Mouse (Mus musculus): ENCODE measurements at regions not wholly inside any gene's neighbourhood (a gene's known extent, or its start where the extent isn't known, plus 50 kb on each side); places are given as distances from the start of the nearest gene placed in this dataset.

- no peak for ATAC-seq
- no peaks in the 10 kb centered on the region for H3K27me3 ChIP-seq
- no peak for TF ChIP-seq CTCF (IDR thresholded peaks at IDR 0.05)
- DNase-seq (ENCODE audit: low read depth, low spot score), result no peak
- ChIA-PET CTCF (no interaction called here), POLR2A (no interaction called here)
- in situ Hi-C loops (cut with MboI; ENCODE audit: low pct_unique_long_range_greater_than_20kb), result no loop called here
Observed at GRCm38 (mm10) chr3:4544730-4545129, 1205.9 kb upstream of the Gm8797 start.

DNA sequence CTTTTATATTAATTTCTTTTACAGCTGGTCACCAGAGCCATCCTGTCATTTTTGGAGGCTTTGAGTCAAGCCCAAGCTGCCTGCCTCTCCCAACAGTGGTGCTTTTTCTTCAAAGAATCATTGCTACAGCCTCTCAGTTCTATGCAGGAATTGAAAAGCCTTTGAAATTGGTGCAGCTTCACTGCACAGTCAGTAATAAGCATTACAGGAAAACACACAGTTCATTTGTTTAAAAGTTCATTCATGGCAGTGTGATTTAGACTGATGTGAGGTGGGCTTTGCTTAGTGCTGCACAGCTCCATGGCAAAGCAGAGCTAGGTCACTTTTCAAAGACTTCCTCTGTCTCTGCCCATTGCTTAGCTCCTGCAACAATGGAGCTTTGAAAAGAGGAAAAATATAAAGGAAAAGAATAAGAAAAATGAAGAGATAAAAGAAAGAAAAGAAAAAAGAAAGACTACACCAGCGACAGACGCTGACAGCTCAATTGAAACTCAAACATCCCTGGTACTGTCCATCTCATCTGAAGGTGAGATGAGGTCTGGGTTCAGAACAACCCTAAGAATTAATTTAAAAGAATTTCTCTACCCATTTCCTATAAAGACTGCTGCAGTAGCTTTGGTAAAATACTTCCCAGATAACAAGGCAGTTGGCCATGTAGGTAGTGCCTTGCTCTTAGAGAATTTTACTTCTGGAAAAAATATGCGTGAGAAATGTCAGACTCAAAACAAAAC, 1204.3 kb upstream of the Gm8797 start:
- TF ChIP-seq CTCF (IDR thresholded peaks at IDR 0.05), result no peak
- DNase-seq (ENCODE audit: low read depth, low spot score) (no peak), ATAC-seq (no peak)
- no peaks in the 10 kb centered on the region for H3K27me3 ChIP-seq
- ChIA-PET CTCF (interaction anchor here (2.2 kb wide), 1 partner anchor 13 kb away, joined by 5 read pairs; no protein-coding TSS in a partner anchor), POLR2A (no interaction called here)
- in situ Hi-C loops (cut with MboI; ENCODE audit: low pct_unique_long_range_greater_than_20kb), result no loop called here

GRCm38 (mm10) chr3:4560664-4561063, 1189.9 kb upstream of the Gm8797 start:
- POLR2A ChIA-PET, result no interaction called here
- no peak for ATAC-seq
- no peak for TF ChIP-seq CTCF (IDR thresholded peaks at IDR 0.05)
- CTCF ChIA-PET, result no interaction called here
- no peaks in the 10 kb centered on the region for H3K27me3 ChIP-seq
- in situ Hi-C loops (cut with MboI; ENCODE audit: low pct_unique_long_range_greater_than_20kb), result no loop called here
- no peak for DNase-seq (ENCODE audit: low read depth, low spot score)

DNA sequence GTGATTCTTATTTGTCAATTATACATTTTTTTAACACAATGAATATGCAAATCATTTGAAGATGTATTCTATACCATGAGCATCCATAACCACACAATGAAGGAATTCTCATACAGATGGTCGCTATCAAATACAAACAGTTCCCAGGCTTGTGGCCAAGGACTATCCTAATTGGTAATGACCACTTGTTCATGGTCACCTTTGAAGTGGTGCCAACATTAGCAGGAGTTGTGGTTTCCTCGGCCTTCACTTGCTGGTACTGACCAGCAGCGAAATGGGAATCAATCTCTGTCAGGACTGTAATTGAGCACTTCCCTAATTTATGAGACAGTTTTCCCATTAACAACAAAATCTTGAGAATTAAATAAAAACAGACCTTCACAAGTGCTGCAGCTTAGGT, 1168.1 kb upstream of the Gm8797 start:
- POLR2A ChIA-PET, result no interaction called here
- no peak for TF ChIP-seq CTCF (IDR thresholded peaks at IDR 0.05)
- H3K27me3 ChIP-seq, result no peaks in the 10 kb centered on the region
- in situ Hi-C loops (cut with MboI; ENCODE audit: low pct_unique_long_range_greater_than_20kb), result no loop called here
- ATAC-seq (no peak), DNase-seq (ENCODE audit: low read depth, low spot score) (no peak)
- CTCF ChIA-PET, result no interaction called here

DNA sequence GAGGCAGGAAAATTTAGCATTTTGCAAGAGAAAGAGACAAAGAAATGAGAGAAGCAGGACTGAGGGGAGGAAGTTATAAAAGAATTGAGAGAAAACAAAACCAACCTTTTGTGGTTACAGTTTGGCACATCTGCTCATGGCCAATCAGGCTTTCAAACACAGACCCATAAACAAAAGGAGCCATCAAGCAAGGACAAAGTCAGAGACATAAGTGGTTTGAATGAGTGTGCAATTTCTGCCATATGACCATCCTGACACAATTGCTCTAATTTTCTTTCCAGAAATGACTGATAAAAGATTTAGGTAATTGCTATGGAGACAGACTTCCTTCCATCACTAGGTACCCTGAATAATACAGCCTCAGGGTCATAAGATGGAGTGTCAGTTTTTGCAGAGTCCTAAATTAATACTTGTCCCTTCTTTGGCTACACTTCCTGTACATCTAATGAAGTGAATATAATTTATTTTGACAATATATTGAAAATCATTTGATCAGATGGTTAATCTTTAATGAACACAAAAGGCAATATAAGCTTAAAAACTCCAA, 1156.6 kb upstream of the Gm8797 start:
- in situ Hi-C loops (cut with MboI; ENCODE audit: low pct_unique_long_range_greater_than_20kb), result no loop called here
- no peak for TF ChIP-seq CTCF (IDR thresholded peaks at IDR 0.05)
- ATAC-seq (no peak), DNase-seq (ENCODE audit: low read depth, low spot score) (no peak)
- ChIA-PET POLR2A (no interaction called here), CTCF (interaction anchor here (1.2 kb wide), 1 partner anchor 9 kb away, joined by 3 read pairs; no protein-coding TSS in a partner anchor)
- no peaks in the 10 kb centered on the region for H3K27me3 ChIP-seq

DNA sequence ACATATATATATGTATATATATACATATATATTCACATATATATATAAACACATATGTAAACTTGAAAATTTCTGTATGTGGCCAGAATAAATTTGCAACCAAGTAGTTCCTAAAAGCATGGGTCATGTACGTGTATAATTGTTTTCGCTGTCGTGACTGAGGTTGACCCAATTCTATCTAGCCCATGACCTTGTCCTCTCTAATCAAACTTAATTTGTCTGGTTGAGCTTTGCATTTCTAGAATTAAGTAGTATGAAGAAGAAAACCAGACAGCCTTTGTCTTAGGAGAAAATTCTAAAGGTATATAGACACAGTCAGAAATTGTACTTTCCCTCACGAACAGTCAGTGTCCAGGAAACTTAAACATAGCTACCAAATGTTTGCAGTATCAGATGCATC, 1156.1 kb upstream of the Gm8797 start:
- ATAC-seq (no peak), DNase-seq (ENCODE audit: low read depth, low spot score) (no peak)
- H3K27me3 ChIP-seq, result no peaks in the 10 kb centered on the region
- no peak for TF ChIP-seq CTCF (IDR thresholded peaks at IDR 0.05)
- in situ Hi-C loops (cut with MboI; ENCODE audit: low pct_unique_long_range_greater_than_20kb), result no loop called here
- CTCF ChIA-PET, result interaction anchor here (1.2 kb wide), 1 partner anchor 8 kb away, joined by 3 read pairs; no protein-coding TSS in a partner anchor
- POLR2A ChIA-PET, result no interaction called here
